Mouse (Mus musculus): ENCODE results near the gene Atl2. TPM values are rescaled to one million over a fixed set of nuclear protein-coding genes. Genes with fewer than 3 reads are reported as not detected.

The Atl2 gene
- polyA plus RNA-seq, 1 experiment = 1.5 TPM

GRCm38 (mm10) chr17:79807237-79807930 is 88.5 kb downstream of the Atl2 start:
- no peaks in the 10 kb centered on the region for H3K4me1 ChIP-seq
- TF ChIP-seq FLI1 (IDR thresholded peaks at IDR 0.05; ENCODE audit: low read length) (no peak), GATA1 (IDR thresholded peaks at IDR 0.05; ENCODE audit: borderline replicate concordance, low read length) (no peak)
- no peaks in the 10 kb centered on the region for H3K27me3 ChIP-seq (replicated peaks)

GRCm38 (mm10) chr17:79804747-79805146 is 91.2 kb downstream of the Atl2 start:
- H3K4me1 ChIP-seq = no peaks in the 10 kb centered on the region
- no peaks in the 10 kb centered on the region for H3K36me3 ChIP-seq (replicated peaks; ENCODE audit: low read length)
- no peak overlapping the region for H3K4me3 ChIP-seq (replicated peaks)
- H3K9me3 ChIP-seq = no peaks in the 10 kb centered on the region
- no peak for TF ChIP-seq FLI1 (IDR thresholded peaks at IDR 0.05; ENCODE audit: low read length)
- no peak for TF ChIP-seq GATA1 (IDR thresholded peaks at IDR 0.05; ENCODE audit: borderline replicate concordance, low read length)
- no peaks in the 10 kb centered on the region for H3K27me3 ChIP-seq (replicated peaks)

More at GRCm38 (mm10) chr17:79807237-79807930, 88.5 kb downstream of the Atl2 start:
- H3K9me3 ChIP-seq = no peaks in the 10 kb centered on the region
- no peaks in the 10 kb centered on the region for H3K36me3 ChIP-seq (replicated peaks; ENCODE audit: low read length)
- H3K4me3 ChIP-seq (replicated peaks) = no peak overlapping the region

- H3K27me3 ChIP-seq (replicated peaks) = no peaks in the 10 kb centered on the region
- H3K9me3 ChIP-seq = no peaks in the 10 kb centered on the region
- TF ChIP-seq FLI1 (IDR thresholded peaks at IDR 0.05; ENCODE audit: low read length) (no peak), GATA1 (IDR thresholded peaks at IDR 0.05; ENCODE audit: borderline replicate concordance, low read length) (no peak)
- H3K36me3 ChIP-seq (replicated peaks; ENCODE audit: low read length) = no peaks in the 10 kb centered on the region
- no peaks in the 10 kb centered on the region for H3K4me1 ChIP-seq
- no peak overlapping the region for H3K4me3 ChIP-seq (replicated peaks)
Observed at GRCm38 (mm10) chr17:79802056-79802455, 93.9 kb downstream of the Atl2 start.

- Histone ChIP-seq H3K9me3 (no peaks in the 10 kb centered on the region), H3K4me3 (replicated peaks) (no peak overlapping the region), H3K27me3 (replicated peaks) (no peaks in the 10 kb centered on the region), H3K36me3 (replicated peaks; ENCODE audit: low read length) (no peaks in the 10 kb centered on the region), H3K4me1 (no peaks in the 10 kb centered on the region)
- TF ChIP-seq GATA1 (IDR thresholded peaks at IDR 0.05; ENCODE audit: borderline replicate concordance, low read length) = no peak
- no peak for TF ChIP-seq FLI1 (IDR thresholded peaks at IDR 0.05; ENCODE audit: low read length)
Observed at GRCm38 (mm10) chr17:79798831-79799230, 97.1 kb downstream of the Atl2 start.

Other genes starting within 250 kb of the Atl2 start
- gene Cyp1b1, start 181.1 kb downstream of the Atl2 start, polyA plus RNA-seq (2012; ENCODE audit: insufficient read depth, low replicate concordance) = 0.80 TPM in 1 of 2 replicates, not detected in the other
- gene Hnrnpll, start 166.2 kb upstream of the Atl2 start, polyA plus RNA-seq (2012; ENCODE audit: insufficient read depth, low replicate concordance) = 10.4 and 16.8 TPM in 2 replicates
- 0.17 TPM in 1 of 2 replicates, not detected in the other for gene Galm, start 231.3 kb upstream of the Atl2 start, polyA plus RNA-seq (2012; ENCODE audit: insufficient read depth, low replicate concordance)